Mouse (Mus musculus) midbrain, postnatal 0 days (tissue): ENCODE measurements around the gene Gpr37l1. TPM values are rescaled to one million over a fixed set of nuclear protein-coding genes. Genes with fewer than 3 reads are reported as not detected.

ENCODE experiments used
- ATAC-seq: fragments of 200-750 bp; cut with Nextera tagmentation; 2 replicates; pipeline ENCODE4 v1.8.0; 2017; ENCODE audit warnings: moderate number of reproducible peaks, mild to moderate bottlenecking, moderate TSS enrichment, moderate library complexity; ENCODE audit not compliant: low FRiP score
- DNase-seq: peaks from one replicate; pipeline ENCODE4 v3.0.0-alpha.2; 2015; ENCODE audit warnings: low spot score
- H3K27ac ChIP-seq: fragments of 300-500 bp; sonication (generic); 2 replicates; pipeline ENCODE4 v1.5.1; 2014; ENCODE audit warnings: low read depth, mild to moderate bottlenecking, low read length, mixed read lengths
- H3K27me3 ChIP-seq: fragments of 300-500 bp; sonication (generic); 2 replicates; pipeline ENCODE4 v1.6.1; 2014; ENCODE audit warnings: low read length, control low read depth, mixed read lengths; ENCODE audit not compliant: insufficient read depth
- H3K36me3 ChIP-seq: fragments of 300-500 bp; sonication (generic); 2 replicates; pipeline ENCODE4 v1.6.1; 2014; ENCODE audit warnings: low read length, control low read depth, mixed read lengths; ENCODE audit not compliant: insufficient read depth
- H3K4me1 ChIP-seq: fragments of 300-500 bp; sonication (generic); 2 replicates; pipeline ENCODE4 v1.6.1; 2014; ENCODE audit warnings: mild to moderate bottlenecking, control low read depth, antibody characterized with exemption, low read length, mixed read lengths; ENCODE audit not compliant: insufficient read depth
- H3K4me2 ChIP-seq: fragments of 300-500 bp; sonication (generic); 2 replicates; pipeline ENCODE4 v1.6.1; 2014; ENCODE audit warnings: low read depth, mild to moderate bottlenecking, low read length, mixed read lengths; ENCODE audit not compliant: poor library complexity, severe bottlenecking
- H3K4me3 ChIP-seq: fragments of 300-500 bp; sonication (generic); 2 replicates; pipeline ENCODE4 v1.5.1; 2014; ENCODE audit warnings: low read depth, mild to moderate bottlenecking, low read length, moderate library complexity
- H3K9ac ChIP-seq: fragments of 300-500 bp; sonication (generic); replicated peaks from 2 replicates; pipeline ENCODE4 v1.6.1; 2014; ENCODE audit warnings: mild to moderate bottlenecking, low read length, moderate library complexity, mixed read lengths; ENCODE audit not compliant: poor library complexity, severe bottlenecking
- H3K9me3 ChIP-seq: fragments of 300-500 bp; sonication (generic); 2 replicates; pipeline ENCODE4 v1.6.1; 2016; ENCODE audit warnings: low read length, control low read depth
- CTCF ChIP-seq: IDR thresholded peaks from 2 replicates; pipeline ENCODE4 v1.5.1; 2016; ENCODE audit warnings: antibody characterized with exemption, mild to moderate bottlenecking
- WGBS: fragments of 180-500 bp; shearing (Covaris S2); extraction: QIAGEN DNeasy Blood & Tissue Kit; methylation state at CpG from one replicate; pipeline ENCODE4 v1.1.7; 2014; 5-methylcytosine and 5-hydroxymethylcytosine counted together
- polyA plus RNA-seq: library from polyadenylated mRNA; unstranded; fragments of >200 nt; fragmentation: Nextera tagmentation; extraction: Ambion mirVana; gene quantifications from 2 replicates; pipeline ENCODE4 v1.2.1, GENCODE M21; 2015
- total RNA-seq: library from RNA; depleted of rRNA; stranded (reverse); fragments of >200 nt; gene quantifications from 2 replicates; pipeline ENCODE4 v1.2.3, GENCODE M21; 2014

Gene Gpr37l1
- total and polyA plus RNA-seq, 2 experiments from 2014 or later, result 8.8 to 25.7 TPM

- Histone ChIP-seq H3K4me1 (peaks cover under 1% of the 10 kb centered on the region), H3K9ac (no peak overlapping the region), H3K4me2 (no peak overlapping the region), H3K36me3 (peaks cover 17% of the 10 kb centered on the region), H3K27me3 (no peaks in the 10 kb centered on the region), H3K4me3 (no peak overlapping the region), H3K9me3 (no peaks in the 10 kb centered on the region), H3K27ac (peak overlapping the region; percentile 77)
- TF ChIP-seq CTCF, result no peak
- ATAC-seq, result peak; percentile 80
- peak; percentile 85 for DNase-seq
- 30% methylated on average over 7 of the region's 7 CpGs for WGBS
Measured at GRCm38 (mm10) chr1:135159074-135159473, 8.4 kb downstream of the Gpr37l1 start.

GRCm38 (mm10) chr1:135158633-135159032 is 8.8 kb downstream of the Gpr37l1 start:
- H3K9ac ChIP-seq, result no peak overlapping the region
- peak overlapping the region; percentile 65 for H3K27ac ChIP-seq
- no peak for TF ChIP-seq CTCF
- H3K27me3 ChIP-seq, result no peaks in the 10 kb centered on the region
- ATAC-seq, result peak; percentile 84
- 26% methylated on average over 4 of the region's 5 CpGs for WGBS
- DNase-seq, result peak; percentile 92
- H3K4me1 ChIP-seq, result peaks cover 3% of the 10 kb centered on the region
- peaks cover 17% of the 10 kb centered on the region for H3K36me3 ChIP-seq
- no peaks in the 10 kb centered on the region for H3K9me3 ChIP-seq
- no peak overlapping the region for H3K4me3 ChIP-seq
- H3K4me2 ChIP-seq, result no peak overlapping the region

GRCm38 (mm10) chr1:135156300-135156699 is 11.2 kb downstream of the Gpr37l1 start:
- H3K36me3 ChIP-seq, result peaks cover 26% of the 10 kb centered on the region
- H3K27ac ChIP-seq, result 0 out of 2 replicates have a peak overlapping the region, but pooled peaks have one; percentile 52
- H3K4me3 ChIP-seq, result no peak overlapping the region
- TF ChIP-seq CTCF, result no peak
- H3K4me2 ChIP-seq, result no peak overlapping the region
- no peak overlapping the region for H3K9ac ChIP-seq
- no peak for ATAC-seq
- DNase-seq, result no peak
- H3K9me3 ChIP-seq, result no peaks in the 10 kb centered on the region
- H3K27me3 ChIP-seq, result no peaks in the 10 kb centered on the region
- 81% methylated on average over 6 of the region's 6 CpGs for WGBS
- peaks cover 7% of the 10 kb centered on the region for H3K4me1 ChIP-seq

GRCm38 (mm10) chr1:135154411-135154959 is 13.0 kb downstream of the Gpr37l1 start:
- H3K36me3 ChIP-seq, result peaks cover 26% of the 10 kb centered on the region
- no peaks in the 10 kb centered on the region for H3K27me3 ChIP-seq
- DNase-seq, result peak; percentile 95
- peak; percentile 83 for TF ChIP-seq CTCF
- no peak overlapping the region for H3K4me3 ChIP-seq
- H3K27ac ChIP-seq, result peak overlapping the region; percentile 79
- peaks cover 7% of the 10 kb centered on the region for H3K4me1 ChIP-seq
- peak overlapping the region; percentile 30 for H3K9ac ChIP-seq
- ATAC-seq, result peak; percentile 52
- WGBS, result 2% methylated on average over 14 of the region's 14 CpGs
- no peaks in the 10 kb centered on the region for H3K9me3 ChIP-seq
- 0 out of 2 replicates have a peak overlapping the region, but pooled peaks have one; percentile 13 for H3K4me2 ChIP-seq

GRCm38 (mm10) chr1:135154011-135154410 is 13.5 kb downstream of the Gpr37l1 start:
- Histone ChIP-seq H3K36me3 (peaks cover 26% of the 10 kb centered on the region), H3K4me3 (no peak overlapping the region), H3K9me3 (no peaks in the 10 kb centered on the region), H3K9ac (peak overlapping the region; percentile 30), H3K27ac (peak overlapping the region; percentile 79), H3K27me3 (no peaks in the 10 kb centered on the region), H3K4me2 (0 out of 2 replicates have a peak overlapping the region, but pooled peaks have one; percentile 13), H3K4me1 (peaks cover 9% of the 10 kb centered on the region)
- DNase-seq (no peak), ATAC-seq (peak; percentile 17; the same call in 1 of the 2 replicates)
- 13% methylated on average over 12 of the region's 13 CpGs for WGBS
- TF ChIP-seq CTCF, result no peak

GRCm38 (mm10) chr1:135148996-135149395 is 18.5 kb downstream of the Gpr37l1 start:
- DNase-seq (peak; percentile 80), ATAC-seq (no peak)
- Histone ChIP-seq H3K27ac (peak overlapping the region; percentile 96; the same call in 1 of the 2 replicates), H3K36me3 (peaks cover 8% of the 10 kb centered on the region; the same call in 1 of the 2 replicates), H3K9ac (no peak overlapping the region), H3K9me3 (no peaks in the 10 kb centered on the region), H3K4me3 (peak overlapping the region; percentile 78), H3K4me1 (peaks cover 20% of the 10 kb centered on the region), H3K27me3 (no peaks in the 10 kb centered on the region), H3K4me2 (peak overlapping the region; percentile 91)
- TF ChIP-seq CTCF, result 0 out of 2 replicates have a peak, but pooled peaks have one; percentile 5
- WGBS, result 35% methylated on average over 5 of the region's 5 CpGs
